Mouse (Mus musculus): ENCODE results near the gene Clic5.

- TF ChIP-seq EP300 (IDR thresholded peaks at IDR 0.05; ENCODE audit: low read depth) (no peak), CTCF (IDR thresholded peaks at IDR 0.05; ENCODE audit: low read depth) (no peak)
These were observed 34.5 kb upstream of the Clic5 start for GRCm38 (mm10) chr17:44153871-44154270.

Data from liver, postnatal 0 days (tissue).